Mouse (Mus musculus) right cerebral cortex, postnatal 36 days (tissue): ENCODE data around the gene Pramef6.
"Not testable (repeated sequence)": the region's sequence is repeated elsewhere in the genome, so short reads cannot be mapped to it uniquely, and the experiment has no call there.

Experiments
- DNase-seq, 2 experiments: peaks; one replicate each; pipeline ENCODE4 v3.0.0; 2022; ENCODE audit warnings: low spot score in 2 of 2, mixed read lengths in 1 of 2

The Pramef6 gene

DNA sequence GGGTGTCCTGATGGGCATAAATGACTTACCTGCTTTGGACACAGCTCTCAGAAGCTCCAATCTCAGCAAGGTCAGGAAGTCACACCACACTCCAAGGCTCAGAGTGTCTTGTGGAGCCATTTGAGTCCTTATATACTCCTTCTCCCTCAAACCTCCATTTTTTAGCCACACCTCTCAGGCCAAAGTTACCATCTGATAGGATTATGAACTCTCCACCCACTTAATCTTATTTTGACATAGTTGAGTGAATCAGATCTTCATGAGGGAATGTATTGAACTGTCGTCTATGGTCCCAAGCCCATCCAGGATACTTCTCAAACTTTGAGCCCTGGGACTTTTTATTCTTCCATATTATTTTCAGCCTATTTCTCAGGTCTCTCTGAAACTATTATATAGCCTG lies at the start of gene Pramef6:
TSS of gene Pramef6 (minus strand) at position 101 of the 400 bp plus-strand sequence.
- not testable (repeated sequence) for DNase-seq

DNA sequence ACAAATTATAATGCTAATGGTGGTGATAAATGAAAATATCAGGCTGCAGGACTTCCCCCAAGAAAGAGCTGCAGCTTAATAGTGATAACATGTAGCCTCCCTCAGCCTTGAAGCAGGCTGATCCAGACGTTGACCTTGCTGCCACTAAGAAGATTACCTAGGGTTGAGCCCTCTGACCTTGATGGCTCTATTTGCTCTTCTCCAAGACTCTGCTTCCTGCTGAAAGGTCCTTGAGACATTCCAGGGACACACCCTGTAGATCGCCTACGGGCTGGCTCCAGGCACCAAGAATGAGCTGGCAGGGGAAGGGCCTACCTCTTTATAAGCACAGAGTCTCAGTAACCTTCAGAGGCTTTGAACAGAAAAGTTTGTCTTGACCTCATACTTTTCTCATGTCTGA lies 5.8 kb downstream of the Pramef6 start:
- DNase-seq = not testable (repeated sequence)

DNA sequence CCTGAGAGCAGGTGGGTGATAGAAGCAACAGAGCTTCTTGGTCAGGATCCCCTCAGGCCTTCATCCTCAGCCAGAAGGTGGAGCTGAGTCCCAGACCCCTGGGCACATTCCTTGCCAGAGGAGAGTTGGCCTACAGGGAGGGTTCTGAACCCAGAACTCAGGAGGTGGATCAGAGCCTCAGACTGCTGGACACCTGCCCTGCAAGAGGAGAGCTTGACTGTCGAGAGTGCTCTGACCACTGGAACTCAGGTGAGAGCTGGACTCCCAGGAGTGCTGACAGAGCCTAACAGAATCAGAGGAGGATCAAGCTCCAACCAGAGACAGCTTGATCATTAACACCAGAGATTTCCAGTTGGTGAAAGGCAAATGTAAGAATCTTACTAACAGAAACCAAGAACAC lies 17.8 kb downstream of the Pramef6 start:
- DNase-seq = not testable (repeated sequence)

DNA sequence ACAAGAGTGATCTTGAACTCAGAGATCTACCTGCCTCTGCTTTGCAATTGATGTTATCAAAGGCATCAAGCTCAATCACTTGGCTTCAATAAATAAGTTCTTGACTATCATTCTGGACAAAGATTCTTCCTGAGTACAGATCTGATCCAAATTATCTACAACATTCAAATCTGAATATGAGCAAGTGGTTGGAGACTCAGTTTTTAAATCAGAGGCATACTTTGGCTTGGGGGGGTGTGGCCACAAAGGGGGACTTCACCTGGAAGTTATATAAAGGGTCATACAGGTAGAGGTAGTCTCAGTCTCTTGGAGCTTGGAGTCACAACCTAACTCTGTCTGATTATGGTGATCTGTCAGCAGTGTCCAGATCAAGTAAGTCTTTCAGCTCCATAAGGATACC lies 54.0 kb downstream of the Pramef6 start, which contains the start of gene Gm13103:
TSS of gene Gm13103 (plus strand) at position 301 of the 400 bp plus-strand sequence.
- DNase-seq = not testable (repeated sequence)
